Mouse (Mus musculus) layer of hippocampus, postnatal 10 days (tissue): ENCODE measurements around the gene Hist2h4. TPM values are rescaled to one million over a fixed set of nuclear protein-coding genes. Genes with fewer than 3 reads are reported as not detected.
A peak's percentile ranks its signal among the peaks of the same experiment; 100 is the strongest.
"Not testable (repeated sequence)": the region's sequence is repeated elsewhere in the genome, so short reads cannot be mapped to it uniquely, and the experiment has no call there.

Experiments
- DNase-seq, 2 experiments: peaks; one replicate each; pipeline ENCODE4 v3.0.0; 2021; ENCODE audit warnings: low spot score in 2 of 2
- long read RNA-seq: library from polyadenylated mRNA; stranded (forward); transcript quantifications from one replicate; pipeline ENCODE4 v2.0.0, GENCODE M21; 2023
- total RNA-seq, 2 experiments: library from RNA; stranded (reverse); gene quantifications; 2 replicates each; pipeline ENCODE4 v1.2.3; 2021

Gene Hist2h4
- total RNA-seq = 10 to 100 TPM; 32.6 to 33.2 TPM
- long read RNA-seq, partial matches to known transcripts = 0 of 1 reads
- long read RNA-seq, other reads (novel, unspliced or antisense) = 0 of 1 reads

- peak; percentile 96 for DNase-seq
These were observed at the start of gene Hist2h4 for GRCm38 (mm10) chr3:96262979-96263550. Gene Hist2h4 (minus strand): TSS chr3:96263311.

GRCm38 (mm10) chr3:96312341-96313098 lies 49.4 kb upstream of the Hist2h4 start:
- DNase-seq = peak in 1 of 2 experiments; percentile 22

DNA sequence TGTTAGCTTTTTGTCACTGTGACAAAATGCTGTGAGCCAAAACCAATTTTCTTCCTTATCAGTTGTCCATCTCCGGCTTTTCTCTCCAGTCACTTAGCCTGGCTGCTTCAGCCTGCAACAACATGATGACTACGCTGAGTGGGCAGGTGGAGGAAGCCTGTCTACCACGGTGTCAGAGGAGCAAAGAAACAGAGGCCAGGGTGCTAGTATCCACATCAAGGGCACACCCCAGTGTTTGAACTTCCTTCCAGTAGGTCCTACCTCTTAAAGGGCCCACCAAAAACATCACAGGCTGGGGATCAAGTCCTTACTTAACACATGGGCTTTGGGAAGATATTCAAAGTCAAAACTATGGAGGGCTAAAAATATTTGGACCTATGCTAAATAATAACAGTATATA lies 46.3 kb upstream of the Hist2h4 start:
- DNase-seq = no peak

GRCm38 (mm10) chr3:96306506-96306905 lies 43.4 kb upstream of the Hist2h4 start:
- DNase-seq = no peak

- no peak for DNase-seq
These were observed 39.0 kb upstream of the Hist2h4 start for GRCm38 (mm10) chr3:96302076-96302475.

GRCm38 (mm10) chr3:96300706-96301529 lies 37.8 kb upstream of the Hist2h4 start:
- DNase-seq = no peak

DNA sequence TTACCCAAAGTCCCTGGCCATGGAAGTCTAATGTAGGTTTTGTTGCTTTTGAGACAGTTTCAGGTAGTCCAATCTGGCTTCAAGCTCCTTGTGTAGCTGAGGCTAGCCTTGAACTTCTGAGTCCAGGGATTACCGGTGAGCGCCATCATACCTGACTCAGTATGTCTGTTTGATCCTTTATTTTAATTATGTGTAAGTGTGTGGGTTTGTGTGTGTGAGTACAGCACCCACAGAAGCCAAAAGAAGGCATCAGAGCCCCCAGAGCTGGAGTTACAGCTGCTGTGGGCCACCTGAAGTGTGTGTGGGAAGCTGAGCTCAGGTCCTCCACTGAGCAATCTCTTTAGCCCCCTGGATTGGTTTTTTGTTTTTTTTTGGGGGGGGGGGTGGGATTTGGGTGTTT lies 36.5 kb upstream of the Hist2h4 start:
- DNase-seq = no peak

DNA sequence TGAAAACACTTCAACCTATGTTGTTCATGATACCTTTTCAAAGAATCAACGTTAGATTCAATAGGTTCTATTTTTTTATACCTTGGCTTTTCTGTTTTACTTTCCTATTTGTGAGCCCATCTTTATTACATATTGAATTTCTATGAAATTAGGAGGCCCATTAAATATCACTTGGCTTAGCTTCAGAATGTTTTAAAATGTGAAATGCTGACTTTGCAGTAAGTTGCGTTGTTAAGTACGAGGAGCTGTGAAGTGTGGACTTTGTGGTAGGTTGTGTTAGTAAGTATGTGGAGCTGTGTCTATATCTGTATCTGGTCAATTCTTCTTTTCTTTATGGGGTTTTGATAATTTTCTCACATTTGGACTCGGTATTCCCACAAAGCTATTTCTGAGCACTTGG lies 35.2 kb upstream of the Hist2h4 start:
- no peak for DNase-seq

DNA sequence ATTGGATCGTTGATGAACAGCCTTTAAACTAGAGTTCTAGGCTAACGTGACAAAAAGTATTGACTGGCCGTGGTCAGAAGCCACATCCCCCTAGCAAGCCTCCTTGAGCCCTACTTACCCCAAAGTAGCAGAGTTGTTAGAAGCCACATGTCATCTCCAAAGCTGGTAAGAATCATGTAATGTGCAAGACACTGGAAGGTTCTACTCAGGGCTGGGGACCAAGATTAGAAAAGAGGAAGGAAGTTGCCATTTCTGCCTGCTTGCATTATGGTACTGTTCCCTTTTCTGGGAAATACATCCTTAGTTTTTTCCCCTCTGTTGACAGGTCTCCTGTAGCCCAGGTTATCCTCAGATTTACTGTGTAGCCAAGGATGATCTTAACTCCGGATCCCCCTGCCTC lies 30.7 kb upstream of the Hist2h4 start, which contains the start of gene Fcgr1:
Fcgr1 (minus strand) TSS at position 183 of the 400 bp plus-strand sequence.
- no peak for DNase-seq

- no peak for DNase-seq
These were observed 30.3 kb upstream of the Hist2h4 start for GRCm38 (mm10) chr3:96293368-96293767.

DNA sequence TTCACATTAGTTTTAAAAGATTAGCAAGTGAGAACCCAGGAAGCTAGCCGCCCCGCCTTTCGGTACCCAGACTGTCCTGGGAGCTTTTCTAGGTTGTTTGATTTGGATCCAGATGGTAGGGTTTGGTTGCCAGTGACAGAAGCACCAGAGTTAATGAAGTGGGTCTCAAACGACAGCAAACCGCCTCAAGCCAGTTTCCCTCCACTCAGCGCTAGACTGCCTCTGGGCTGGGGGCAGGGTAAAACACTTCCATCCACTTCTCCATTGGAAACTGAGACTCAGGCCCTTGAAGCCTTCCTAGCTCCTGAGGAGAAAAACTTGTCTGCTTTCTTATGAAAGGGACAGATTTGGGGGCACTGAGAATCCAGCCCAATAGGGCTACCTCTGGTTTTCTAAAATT lies 29.5 kb upstream of the Hist2h4 start:
- DNase-seq = no peak

- not testable (repeated sequence) for DNase-seq
These were observed 27.6 kb upstream of the Hist2h4 start for GRCm38 (mm10) chr3:96290727-96291126.

- no peak for DNase-seq
These were observed 26.1 kb upstream of the Hist2h4 start for GRCm38 (mm10) chr3:96289201-96289600.

DNA sequence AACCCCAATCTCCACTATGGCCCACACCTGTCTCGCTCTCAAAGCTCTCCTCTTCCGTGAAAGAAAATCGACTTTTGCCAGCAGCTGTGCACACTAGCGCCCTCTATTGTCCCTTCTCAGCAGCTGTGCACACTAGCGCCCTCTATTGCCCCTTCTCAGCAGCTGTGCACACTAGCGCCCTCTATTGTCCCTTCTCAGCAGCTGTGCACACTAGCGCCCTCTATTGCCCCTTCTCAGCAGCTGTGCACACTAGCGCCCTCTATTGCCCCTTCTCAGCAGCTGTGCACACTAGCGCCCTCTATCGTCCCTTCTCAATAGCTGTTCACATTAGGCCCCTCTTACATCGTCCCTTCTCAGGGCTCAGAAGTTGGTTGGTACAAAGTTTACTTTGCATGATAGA lies 24.2 kb upstream of the Hist2h4 start:
- DNase-seq = not testable (repeated sequence)

- DNase-seq = no peak
These were observed 21.3 kb upstream of the Hist2h4 start for GRCm38 (mm10) chr3:96284457-96284856.

DNA sequence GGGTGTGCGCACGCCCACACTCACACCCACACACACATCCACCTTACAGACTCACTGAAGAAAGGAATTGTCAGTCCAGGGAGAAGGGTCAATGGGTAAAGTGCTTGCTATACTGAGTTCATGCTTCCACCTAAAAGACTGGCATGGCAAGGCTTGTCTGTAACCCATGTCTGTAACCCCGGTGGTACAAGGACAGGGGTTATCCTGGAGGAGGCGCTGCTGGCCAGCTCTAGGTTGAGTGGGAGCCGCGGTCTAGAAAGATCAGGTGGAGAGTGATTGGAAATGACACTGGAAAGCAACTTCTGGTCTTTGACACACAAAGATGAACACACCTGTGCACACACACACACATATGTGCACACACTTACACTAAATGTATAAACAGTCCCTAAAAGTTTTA lies 17.5 kb upstream of the Hist2h4 start:
- DNase-seq = no peak

- peak; percentile 95 to 96 for DNase-seq
These were observed 14.9 kb upstream of the Hist2h4 start for GRCm38 (mm10) chr3:96277800-96278624.

- DNase-seq = peak in 1 of 2 experiments; percentile 41
These were observed 14.3 kb upstream of the Hist2h4 start for GRCm38 (mm10) chr3:96277428-96277799.

- no peak for DNase-seq
These were observed 10.7 kb upstream of the Hist2h4 start for GRCm38 (mm10) chr3:96273591-96274465.
